Mouse (Mus musculus): Measurements from ENCODE around the gene Ptprs. TPM values are rescaled to one million over a fixed set of nuclear protein-coding genes. Genes with fewer than 3 reads are reported as not detected.

The Ptprs gene
- polyA plus RNA-seq, 1 experiment = 101 TPM

DNA sequence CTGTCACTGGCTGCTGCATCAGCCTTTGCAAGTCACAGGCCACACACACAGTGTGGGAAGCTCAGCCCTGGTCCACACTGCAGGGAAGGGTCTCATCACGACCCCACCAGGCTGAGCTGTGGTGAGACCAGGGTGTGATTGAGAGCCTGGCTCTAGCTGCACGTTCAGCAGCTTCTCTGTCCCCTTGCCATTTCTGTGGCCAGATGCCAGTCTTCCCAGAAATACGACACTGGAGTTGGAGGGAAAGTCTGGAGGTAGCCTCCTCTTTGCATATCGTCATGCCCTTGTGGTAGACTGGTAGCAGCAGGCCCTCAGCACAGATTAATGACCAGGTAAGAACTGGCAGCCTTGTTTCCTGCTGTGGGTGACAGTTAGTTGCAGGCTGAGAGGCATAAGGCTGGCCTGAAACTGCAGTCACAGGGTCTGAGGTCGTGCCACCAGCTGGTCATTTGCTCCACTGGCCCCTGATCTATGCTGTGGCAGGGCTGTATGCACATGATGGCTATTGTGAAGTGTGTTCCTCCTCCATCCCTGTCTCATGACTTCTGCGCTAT, 96.9 kb downstream of the Ptprs start:
- no peak for DNase-seq (ENCODE audit: low read depth)

- no peak for DNase-seq (ENCODE audit: low read depth)
Observed at GRCm38 (mm10) chr17:56374851-56375250, 101.4 kb downstream of the Ptprs start.

- no peak for DNase-seq (ENCODE audit: low read depth)
Observed at GRCm38 (mm10) chr17:56373136-56374034, 102.9 kb downstream of the Ptprs start.

- DNase-seq (ENCODE audit: low read depth) = no peak
Observed at GRCm38 (mm10) chr17:56372109-56372508, 104.2 kb downstream of the Ptprs start.

- no peak for DNase-seq (ENCODE audit: low read depth)
Observed at GRCm38 (mm10) chr17:56371029-56371660, 105.1 kb downstream of the Ptprs start.

- DNase-seq (ENCODE audit: low read depth) = no peak
Observed at GRCm38 (mm10) chr17:56370090-56370489, 106.2 kb downstream of the Ptprs start.

GRCm38 (mm10) chr17:56368291-56368790, 107.9 kb downstream of the Ptprs start:
- no peak for DNase-seq (ENCODE audit: low read depth)

- no peak for DNase-seq (ENCODE audit: low read depth)
Observed at GRCm38 (mm10) chr17:56365791-56366673, 110.3 kb downstream of the Ptprs start.

Other genes starting within 250 kb of the Ptprs start
- 26.8 and 27.7 TPM in 2 replicates for gene Fem1a, start 219.7 kb downstream of the Ptprs start, polyA plus RNA-seq (2012; rRNA removed)
- gene Ticam1, start 199.7 kb downstream of the Ptprs start, polyA plus RNA-seq (2012; rRNA removed) = 22.9 and 23.8 TPM in 2 replicates
- 40.7 and 53.2 TPM in 2 replicates for gene Plin3, start 183.6 kb downstream of the Ptprs start, polyA plus RNA-seq (2012; rRNA removed)
- 0.36 and 0.82 TPM in 2 replicates for gene Arrdc5, start 176.2 kb downstream of the Ptprs start, polyA plus RNA-seq (2012; rRNA removed)
- gene Uhrf1, start 173.2 kb downstream of the Ptprs start, polyA plus RNA-seq (2012; rRNA removed) = 4.8 and 8.0 TPM in 2 replicates
- gene Kdm4b, start 150.4 kb downstream of the Ptprs start, polyA plus RNA-seq (2012; rRNA removed) = 50.5 and 51.0 TPM in 2 replicates
- gene Znrf4, start 35.9 kb upstream of the Ptprs start, polyA plus RNA-seq (2012; rRNA removed) = 6.7 and 9.8 TPM in 2 replicates
- 8.5 and 8.9 TPM in 2 replicates for gene Gm20219, start 77.9 kb upstream of the Ptprs start, polyA plus RNA-seq (2012; rRNA removed)
- gene Safb2, start 108.1 kb upstream of the Ptprs start, polyA plus RNA-seq (2012; rRNA removed) = 50.2 and 69.5 TPM in 2 replicates
- gene Safb, start 108.3 kb upstream of the Ptprs start, polyA plus RNA-seq (2012; rRNA removed) = 55.4 and 98.6 TPM in 2 replicates
- gene 2410015M20Rik, start 133.3 kb upstream of the Ptprs start, polyA plus RNA-seq (2012; rRNA removed) = 338 and 383 TPM in 2 replicates
- 2,140 and 2,535 TPM in 2 replicates for gene Rpl36, start 136.9 kb upstream of the Ptprs start, polyA plus RNA-seq (2012; rRNA removed)
- gene Lonp1, start 150.4 kb upstream of the Ptprs start, polyA plus RNA-seq (2012; rRNA removed) = 70.3 and 78.0 TPM in 2 replicates
- 1.2 and 1.8 TPM in 2 replicates for gene Catsperd, start 151.7 kb upstream of the Ptprs start, polyA plus RNA-seq (2012; rRNA removed)
- gene Ranbp3, start 196.8 kb upstream of the Ptprs start, polyA plus RNA-seq (2012; rRNA removed) = 63.4 and 68.3 TPM in 2 replicates
- gene Ndufa11, start 241.3 kb upstream of the Ptprs start, polyA plus RNA-seq (2012; rRNA removed) = 512 and 651 TPM in 2 replicates
- gene Vmac, start 241.5 kb upstream of the Ptprs start, polyA plus RNA-seq (2012; rRNA removed) = 41.8 and 58.2 TPM in 2 replicates